Comparison of ENCODE assay signal across 9 mouse cellular contexts in the genomic region with DNA sequence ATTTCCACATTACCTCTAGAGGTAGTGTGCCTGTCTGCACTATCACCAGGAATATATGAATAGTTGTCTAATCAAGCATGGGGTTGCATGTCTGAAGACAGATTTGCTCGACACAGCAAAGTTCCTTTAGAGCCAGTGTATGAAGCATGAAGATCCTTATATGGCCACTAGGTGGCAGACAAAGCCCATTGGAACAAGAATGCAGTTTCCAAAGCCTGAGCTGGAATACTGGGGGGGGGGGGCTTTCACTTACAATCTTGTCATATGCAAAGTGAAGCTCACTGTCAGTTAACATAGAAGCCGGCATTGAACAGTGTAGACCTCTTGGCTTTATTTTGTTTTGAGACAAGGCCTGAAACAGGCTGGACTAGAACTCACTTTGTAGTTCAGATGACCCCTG. TPM values are rescaled to one million over a fixed set of nuclear protein-coding genes. Genes with fewer than 3 reads are reported as not detected.
A peak's percentile ranks its signal among the peaks of the same experiment; 100 is the strongest.
DNase-seq lines count a peak whose midpoint lies in the region; ATAC-seq and TF ChIP-seq lines count a peak whose summit lies in the region.
"Had no signal": no experiment of that assay in that cellular context is flagged by ENCODE, and none has a peak within 500 bp of the region (broad histone marks: within the 10 kb centered on the region; RNA-seq: fewer than 3 reads in every experiment).

No protein-coding gene starts in this region.

- H3K27ac ChIP-seq in embryonic facial prominence, embryonic 11.5 days (replicated peaks; ENCODE audit: low read depth, low read length), result no peak overlapping the region
- H3K27ac ChIP-seq in hindbrain, embryonic 14.5 days, result no peak overlapping the region
- H3K27ac ChIP-seq in liver, embryonic 14.5 days, result no peak overlapping the region

- DNase-seq in ovary, postnatal 14 days (ENCODE audit: low spot score), result peak; percentile 44
- no peak for DNase-seq in ovary, postnatal 36 days (ENCODE audit: low spot score)
- peak; percentile 80 for DNase-seq in R1 (ENCODE audit: low read depth, low spot score)
- DNase-seq in embryonic facial prominence, embryonic 11.5 days (ENCODE audit: low spot score), result peak; percentile 78
- peak; percentile 78 for DNase-seq in hindbrain, embryonic 14.5 days (ENCODE audit: low spot score)
- DNase-seq in liver, embryonic 14.5 days (ENCODE audit: low read depth in 3 of 3, low spot score in 3 of 3), result peak in 2 of 3 experiments; percentile 24 to 28
- peak; percentile 50 for DNase-seq in neural tube, embryonic 10.5 days (ENCODE audit: extremely low spot score, low spot score)
- DNase-seq in ovary, postnatal 10 days (ENCODE audit: low spot score), result no peak

- no peak overlapping the region for H3K4me2 ChIP-seq in embryonic facial prominence, embryonic 11.5 days (ENCODE audit: low read depth, low read length)
- no peak overlapping the region for H3K4me2 ChIP-seq in hindbrain, embryonic 14.5 days (replicated peaks)
- no peak overlapping the region for H3K4me2 ChIP-seq in liver, embryonic 14.5 days (ENCODE audit: low read depth)

- no peaks in the 10 kb centered on the region for H3K4me1 ChIP-seq in embryonic facial prominence, embryonic 11.5 days (ENCODE audit: control insufficient read depth, insufficient read depth, low read length)
- H3K4me1 ChIP-seq in hindbrain, embryonic 14.5 days (replicated peaks; ENCODE audit: control insufficient read depth, insufficient read depth, low read length), result no peaks in the 10 kb centered on the region
- H3K4me1 ChIP-seq in liver, embryonic 14.5 days (replicated peaks; ENCODE audit: control insufficient read depth in 2 of 2, insufficient read depth in 2 of 2, low read length in 1 of 2), result no peaks in the 10 kb centered on the region

- H3K27me3 ChIP-seq in embryonic facial prominence, embryonic 11.5 days (ENCODE audit: control insufficient read depth, insufficient read depth, low read length), result no peaks in the 10 kb centered on the region
- peaks cover 3% of the 10 kb centered on the region; the same call in 1 of the 2 replicates for H3K27me3 ChIP-seq in hindbrain, embryonic 14.5 days (ENCODE audit: control insufficient read depth, insufficient read depth, low read length)
- no peaks in the 10 kb centered on the region for H3K27me3 ChIP-seq in liver, embryonic 14.5 days (ENCODE audit: control insufficient read depth, insufficient read depth, low read length)

- TF ChIP-seq CTCF in liver, embryonic 14.5 days (IDR thresholded peaks at IDR 0.05; ENCODE audit: low read depth), result peak; percentile 74

- H3K36me3 ChIP-seq in embryonic facial prominence, embryonic 11.5 days (replicated peaks; ENCODE audit: control insufficient read depth, insufficient read depth, low read depth, low read length), result no peaks in the 10 kb centered on the region
- no peaks in the 10 kb centered on the region for H3K36me3 ChIP-seq in hindbrain, embryonic 14.5 days (replicated peaks; ENCODE audit: control insufficient read depth, insufficient read depth)
- no peaks in the 10 kb centered on the region for H3K36me3 ChIP-seq in liver, embryonic 14.5 days (replicated peaks; ENCODE audit: control insufficient read depth, insufficient read depth, low read depth)

- ATAC-seq in embryonic facial prominence, embryonic 11.5 days (replicated peaks; ENCODE audit: insufficient number of reproducible peaks, low FRiP score, low TSS enrichment, low read depth), result 0 out of 2 replicates have a peak, but pooled peaks have one; percentile 45
- 0 out of 2 replicates have a peak, but pooled peaks have one; percentile 19 for ATAC-seq in hindbrain, embryonic 14.5 days (ENCODE audit: low FRiP score)
- no peak for ATAC-seq in liver, embryonic 14.5 days (ENCODE audit: insufficient read depth)

- no peak for TF ChIP-seq EP300 in liver, embryonic 14.5 days (IDR thresholded peaks at IDR 0.05; ENCODE audit: low read depth)

- H3K4me3 ChIP-seq in embryonic facial prominence, embryonic 11.5 days (ENCODE audit: low read depth, low read length), result no peak overlapping the region
- H3K4me3 ChIP-seq in hindbrain, embryonic 14.5 days (replicated peaks; ENCODE audit: low read length), result no peak overlapping the region
- no peak overlapping the region for H3K4me3 ChIP-seq in liver, embryonic 14.5 days (ENCODE audit: insufficient read depth in 1 of 2, low read depth in 2 of 2, low read length in 2 of 2)
- H3K4me3 ChIP-seq: erythroblast, embryonic 14.5 days had no signal

- 0% methylated on average over 2 of the region's 2 CpGs for WGBS in embryonic facial prominence, embryonic 11.5 days
- 6% methylated on average over 2 of the region's 2 CpGs for WGBS in hindbrain, embryonic 14.5 days
- 3% methylated on average over 2 of the region's 2 CpGs for WGBS in liver, embryonic 14.5 days (ENCODE audit: insufficient replicate concordance)

- H3K9me3 ChIP-seq in embryonic facial prominence, embryonic 11.5 days (replicated peaks; ENCODE audit: control insufficient read depth, low read length), result no peaks in the 10 kb centered on the region
- H3K9me3 ChIP-seq in hindbrain, embryonic 14.5 days (ENCODE audit: control insufficient read depth, low read length), result no peaks in the 10 kb centered on the region
- H3K9me3 ChIP-seq in liver, embryonic 14.5 days (ENCODE audit: control insufficient read depth, low read length), result no peaks in the 10 kb centered on the region

- H3K9ac ChIP-seq in embryonic facial prominence, embryonic 11.5 days (replicated peaks; ENCODE audit: low read length), result no peak overlapping the region
- H3K9ac ChIP-seq in hindbrain, embryonic 14.5 days, result no peak overlapping the region
- H3K9ac ChIP-seq in liver, embryonic 14.5 days (replicated peaks), result no peak overlapping the region

RNA-seq across cellular contexts. Expression of a gene that starts 5.5 kb away (rescaled TPM):
- 0.32 and 0.63 TPM in 2 replicates for polyA plus RNA-seq in embryonic facial prominence, embryonic 11.5 days (2014; fragmentation: Nextera tagmentation; extraction: Ambion mirVana)
- polyA plus RNA-seq in hindbrain, embryonic 14.5 days (2014; fragmentation: Nextera tagmentation; extraction: Ambion mirVana), result 0.29 TPM in 1 of 2 replicates, not detected in the other
- 0.08 and 0.12 TPM in 2 replicates for polyA plus RNA-seq in liver, embryonic 14.5 days (2012; rRNA removed)
- not detected in 2 replicates for polyA plus RNA-seq in liver, embryonic 14.5 days (2014; fragmentation: Nextera tagmentation; extraction: Ambion mirVana)
- polyA plus RNA-seq: erythroblast, embryonic 14.5 days had no signal

RNA-seq across cellular contexts. Expression of a gene that starts 19.5 kb away (rescaled TPM):
- polyA plus RNA-seq in embryonic facial prominence, embryonic 11.5 days (2014; fragmentation: Nextera tagmentation; extraction: Ambion mirVana), result 0.22 and 0.49 TPM in 2 replicates
- 0.86 and 1.1 TPM in 2 replicates for polyA plus RNA-seq in hindbrain, embryonic 14.5 days (2014; fragmentation: Nextera tagmentation; extraction: Ambion mirVana)
- not detected in 2 replicates for polyA plus RNA-seq in liver, embryonic 14.5 days (2012; rRNA removed)
- 0.24 and 0.42 TPM in 2 replicates for polyA plus RNA-seq in liver, embryonic 14.5 days (2014; fragmentation: Nextera tagmentation; extraction: Ambion mirVana)
- polyA plus RNA-seq: erythroblast, embryonic 14.5 days had no signal

RNA-seq across cellular contexts. Expression of a gene that starts 37.5 kb away (rescaled TPM):
- 79.4 and 80.9 TPM in 2 replicates for polyA plus RNA-seq in embryonic facial prominence, embryonic 11.5 days (2014; fragmentation: Nextera tagmentation; extraction: Ambion mirVana)
- 91.7 and 97.4 TPM in 2 replicates for polyA plus RNA-seq in hindbrain, embryonic 14.5 days (2014; fragmentation: Nextera tagmentation; extraction: Ambion mirVana)
- polyA plus RNA-seq in liver, embryonic 14.5 days (2012; rRNA removed), result 17.7 and 22.5 TPM in 2 replicates
- polyA plus RNA-seq in liver, embryonic 14.5 days (2014; fragmentation: Nextera tagmentation; extraction: Ambion mirVana), result 39.7 and 42.4 TPM in 2 replicates

Comparison
In these comparisons a context has a peak if more than half of its experiments do, and no peak if none do; other contexts are left out.
1. DNase-seq: peak in ovary, postnatal 14 days (single experiment), R1 (single experiment), embryonic facial prominence, embryonic 11.5 days (single experiment), hindbrain, embryonic 14.5 days (single experiment), liver, embryonic 14.5 days (2 of 3) and neural tube, embryonic 10.5 days (single experiment); none in ovary, postnatal 36 days (single experiment) and ovary, postnatal 10 days (single experiment).